In genomic region chr16:29860306-29860705, GRCm38 (mm10) we compare ENCODE assay signal across 16 mouse cellular contexts.
A peak's percentile ranks its signal among the peaks of the same experiment; 100 is the strongest.
DNase-seq lines count a peak whose midpoint lies in the region; ATAC-seq lines count a peak whose summit lies in the region.
"Had no signal": no experiment of that assay in that cellular context is flagged by ENCODE, and none has a peak within 500 bp of the region (broad histone marks: within the 10 kb centered on the region; RNA-seq: fewer than 3 reads in every experiment).

No protein-coding gene starts in this region.

- no peaks in the 10 kb centered on the region for H3K27me3 ChIP-seq in intestine, embryonic 15.5 days (replicated peaks)
- no peaks in the 10 kb centered on the region for H3K27me3 ChIP-seq in stomach, embryonic 16.5 days (ENCODE audit: control insufficient read depth, insufficient read depth, low read length)

- WGBS in intestine, embryonic 15.5 days, result 27% methylated on average over 6 of the region's 6 CpGs
- WGBS in stomach, embryonic 16.5 days, result 28% methylated on average over 6 of the region's 6 CpGs

- no peak overlapping the region for H3K9ac ChIP-seq in intestine, embryonic 15.5 days
- no peak overlapping the region for H3K9ac ChIP-seq in stomach, embryonic 16.5 days (ENCODE audit: low read length)
- H3K9ac ChIP-seq: embryonic facial prominence, embryonic 13.5 days; heart, embryonic 12.5 days; hindbrain, embryonic 15.5 days had no signal

- peak; percentile 93 for ATAC-seq in intestine, embryonic 15.5 days
- peak; percentile 55; the same call in 1 of the 2 replicates for ATAC-seq in stomach, embryonic 16.5 days (ENCODE audit: insufficient read depth, low FRiP score)
- ATAC-seq: CD4-positive, CD25-positive, alpha-beta regulatory T cell, adult 4 months had no signal

- H3K9me3 ChIP-seq in intestine, embryonic 15.5 days, result no peaks in the 10 kb centered on the region
- no peaks in the 10 kb centered on the region for H3K9me3 ChIP-seq in stomach, embryonic 16.5 days (replicated peaks; ENCODE audit: control insufficient read depth, low read length)
- H3K9me3 ChIP-seq: embryonic facial prominence, embryonic 13.5 days; heart, embryonic 12.5 days; hindbrain, embryonic 15.5 days had no signal

- peak overlapping the region; percentile 10; the same call in 1 of the 2 replicates for H3K4me2 ChIP-seq in intestine, embryonic 15.5 days (replicated peaks)
- H3K4me2 ChIP-seq in stomach, embryonic 16.5 days (ENCODE audit: low read depth, low read length), result 0 out of 2 replicates have a peak overlapping the region, but pooled peaks have one; percentile 4
- H3K4me2 ChIP-seq: embryonic facial prominence, embryonic 13.5 days; heart, embryonic 12.5 days; hindbrain, embryonic 15.5 days had no signal

- no peak overlapping the region for H3K27ac ChIP-seq in intestine, embryonic 15.5 days
- H3K27ac ChIP-seq in stomach, embryonic 16.5 days (ENCODE audit: low read length), result peak overlapping the region; percentile 79
- H3K27ac ChIP-seq: embryonic facial prominence, embryonic 13.5 days; hindbrain, embryonic 15.5 days had no signal

- H3K4me1 ChIP-seq in intestine, embryonic 15.5 days (replicated peaks), result peaks cover 20% of the 10 kb centered on the region
- H3K4me1 ChIP-seq in stomach, embryonic 16.5 days (ENCODE audit: control insufficient read depth, insufficient read depth, low read length), result peaks cover 7% of the 10 kb centered on the region

- H3K4me3 ChIP-seq in intestine, embryonic 15.5 days (replicated peaks), result no peak overlapping the region
- H3K4me3 ChIP-seq in stomach, embryonic 16.5 days (replicated peaks; ENCODE audit: low read length), result no peak overlapping the region
- H3K4me3 ChIP-seq: embryonic facial prominence, embryonic 13.5 days; erythroblast, embryonic 14.5 days; heart, embryonic 12.5 days; hindbrain, embryonic 15.5 days had no signal

- H3K36me3 ChIP-seq in intestine, embryonic 15.5 days, result no peaks in the 10 kb centered on the region
- H3K36me3 ChIP-seq in stomach, embryonic 16.5 days (ENCODE audit: control insufficient read depth, insufficient read depth, low read length), result no peaks in the 10 kb centered on the region
- H3K36me3 ChIP-seq: embryonic facial prominence, embryonic 13.5 days; heart, embryonic 12.5 days; hindbrain, embryonic 15.5 days had no signal

- DNase-seq in embryo, embryonic 11 days, result peak; percentile 17
- no peak for DNase-seq in embryo, embryonic 10.5 days (ENCODE audit: low spot score)
- DNase-seq in thymus, postnatal 0 days (ENCODE audit: low spot score), result peak; percentile 29
- DNase-seq in thymus, postnatal 36 days, result no peak
- DNase-seq in gastrocnemius, adult 8-10 months (ENCODE audit: low spot score in 2 of 2), result no peak
- DNase-seq in adrenal gland, postnatal 36 days, result no peak
- DNase-seq: B cell, adult 2 months; gastrocnemius, postnatal 14 days; heart, postnatal 36 days had no signal

Comparison
In these comparisons a context has a peak if more than half of its experiments do, and no peak if none do; other contexts are left out.
1. DNase-seq: peak in embryo, embryonic 11 days (single experiment) and thymus, postnatal 0 days (single experiment); none in embryo, embryonic 10.5 days (single experiment), thymus, postnatal 36 days (0 of 2), gastrocnemius, adult 8-10 months (0 of 2) and adrenal gland, postnatal 36 days (0 of 2).